Mouse (Mus musculus): ENCODE results near the gene Nsl1. TPM values are rescaled to one million over a fixed set of nuclear protein-coding genes. Genes with fewer than 3 reads are reported as not detected.
A peak's percentile ranks its signal among the peaks of the same experiment; 100 is the strongest.

Nsl1 gene
- polyA plus RNA-seq, 1 experiment from 2014 or later, result 26.4 TPM

- H3K9ac ChIP-seq, result no peak overlapping the region
- 0 out of 2 replicates have a peak, but pooled peaks cover 4% of the 10 kb centered on the region for H3K9me3 ChIP-seq
- H3K36me3 ChIP-seq (replicated peaks), result no peaks in the 10 kb centered on the region
- peaks cover 14% of the 10 kb centered on the region for H3K4me1 ChIP-seq
- no peak for ATAC-seq (ENCODE audit: low FRiP score)
- 73% methylated on average over 5 of the region's 5 CpGs for WGBS
- no peak overlapping the region for H3K27ac ChIP-seq
- H3K27me3 ChIP-seq, result peaks cover 44% of the 10 kb centered on the region
- H3K4me2 ChIP-seq, result no peak overlapping the region
- H3K4me3 ChIP-seq (replicated peaks), result no peak overlapping the region
These were observed 37.0 kb downstream of the Nsl1 start for GRCm38 (mm10) chr1:191099772-191100291.

- Histone ChIP-seq H3K9ac (no peak overlapping the region), H3K4me2 (no peak overlapping the region), H3K27ac (no peak overlapping the region), H3K4me3 (replicated peaks) (no peak overlapping the region), H3K27me3 (peaks cover 27% of the 10 kb centered on the region), H3K36me3 (replicated peaks) (no peaks in the 10 kb centered on the region), H3K4me1 (peaks cover 8% of the 10 kb centered on the region), H3K9me3 (0 out of 2 replicates have a peak, but pooled peaks cover 4% of the 10 kb centered on the region)
- WGBS, result 88% methylated on average over 15 of the region's 15 CpGs
- ATAC-seq (ENCODE audit: low FRiP score), result no peak
These were observed 40.0 kb downstream of the Nsl1 start for GRCm38 (mm10) chr1:191102730-191103370.

- H3K9ac ChIP-seq, result no peak overlapping the region
- WGBS, result 86% methylated on average over 9 of the region's 9 CpGs
- ATAC-seq (ENCODE audit: low FRiP score), result no peak
These were observed 42.4 kb downstream of the Nsl1 start for GRCm38 (mm10) chr1:191105246-191105645.

GRCm38 (mm10) chr1:191107306-191107705 lies 44.5 kb downstream of the Nsl1 start:
- Histone ChIP-seq H3K27ac (no peak overlapping the region), H3K4me1 (no peaks in the 10 kb centered on the region), H3K4me2 (no peak overlapping the region), H3K36me3 (replicated peaks) (no peaks in the 10 kb centered on the region), H3K9me3 (no peaks in the 10 kb centered on the region), H3K9ac (no peak overlapping the region), H3K4me3 (replicated peaks) (no peak overlapping the region), H3K27me3 (no peaks in the 10 kb centered on the region)
- 74% methylated on average over 10 of the region's 10 CpGs for WGBS
- ATAC-seq (ENCODE audit: low FRiP score), result no peak

More at GRCm38 (mm10) chr1:191105246-191105645, 42.4 kb downstream of the Nsl1 start:
- H3K27ac ChIP-seq, result no peak overlapping the region
- H3K4me1 ChIP-seq, result no peaks in the 10 kb centered on the region
- H3K4me2 ChIP-seq, result no peak overlapping the region
- H3K4me3 ChIP-seq (replicated peaks), result no peak overlapping the region
- 0 out of 2 replicates have a peak, but pooled peaks cover 4% of the 10 kb centered on the region for H3K9me3 ChIP-seq
- no peaks in the 10 kb centered on the region for H3K36me3 ChIP-seq (replicated peaks)
- H3K27me3 ChIP-seq, result peaks cover 6% of the 10 kb centered on the region; the same call in 1 of the 2 replicates

- Histone ChIP-seq H3K4me3 (replicated peaks) (no peak overlapping the region), H3K27ac (no peak overlapping the region), H3K4me2 (no peak overlapping the region), H3K4me1 (no peaks in the 10 kb centered on the region), H3K27me3 (no peaks in the 10 kb centered on the region), H3K36me3 (replicated peaks) (no peaks in the 10 kb centered on the region), H3K9me3 (no peaks in the 10 kb centered on the region), H3K9ac (no peak overlapping the region)
- WGBS, result 92% methylated on average over 9 of the region's 9 CpGs
- no peak for ATAC-seq (ENCODE audit: low FRiP score)
These were observed 47.1 kb downstream of the Nsl1 start for GRCm38 (mm10) chr1:191109907-191110306.

GRCm38 (mm10) chr1:191111146-191111545 lies 48.3 kb downstream of the Nsl1 start:
- Histone ChIP-seq H3K36me3 (replicated peaks) (no peaks in the 10 kb centered on the region), H3K9me3 (no peaks in the 10 kb centered on the region), H3K9ac (no peak overlapping the region), H3K27me3 (no peaks in the 10 kb centered on the region), H3K4me2 (no peak overlapping the region), H3K4me3 (replicated peaks) (no peak overlapping the region), H3K4me1 (no peaks in the 10 kb centered on the region), H3K27ac (no peak overlapping the region)
- ATAC-seq (ENCODE audit: low FRiP score), result no peak
- 67% methylated on average over 8 of the region's 8 CpGs for WGBS

GRCm38 (mm10) chr1:191114868-191115267 lies 52.1 kb downstream of the Nsl1 start:
- no peak for ATAC-seq (ENCODE audit: low FRiP score)
- Histone ChIP-seq H3K4me1 (no peaks in the 10 kb centered on the region), H3K9ac (no peak overlapping the region), H3K27me3 (no peaks in the 10 kb centered on the region), H3K27ac (no peak overlapping the region), H3K36me3 (replicated peaks) (no peaks in the 10 kb centered on the region), H3K4me2 (no peak overlapping the region), H3K4me3 (replicated peaks) (no peak overlapping the region), H3K9me3 (no peaks in the 10 kb centered on the region)
- 83% methylated on average over 7 of the region's 7 CpGs for WGBS

GRCm38 (mm10) chr1:191115514-191116238 lies 52.9 kb downstream of the Nsl1 start:
- no peaks in the 10 kb centered on the region for H3K4me1 ChIP-seq
- H3K27me3 ChIP-seq, result no peaks in the 10 kb centered on the region
- no peak overlapping the region for H3K4me3 ChIP-seq (replicated peaks)
- H3K27ac ChIP-seq, result no peak overlapping the region
- H3K9ac ChIP-seq, result no peak overlapping the region
- no peaks in the 10 kb centered on the region for H3K36me3 ChIP-seq (replicated peaks)
- no peak overlapping the region for H3K4me2 ChIP-seq
- no peak for ATAC-seq (ENCODE audit: low FRiP score)
- WGBS, result 82% methylated on average over 11 of the region's 11 CpGs
- no peaks in the 10 kb centered on the region for H3K9me3 ChIP-seq

- ATAC-seq (ENCODE audit: low FRiP score), result no peak
- Histone ChIP-seq H3K4me2 (no peak overlapping the region), H3K9me3 (no peaks in the 10 kb centered on the region), H3K4me1 (peaks cover 4% of the 10 kb centered on the region; the same call in 1 of the 2 replicates), H3K9ac (no peak overlapping the region), H3K27ac (no peak overlapping the region), H3K36me3 (replicated peaks) (no peaks in the 10 kb centered on the region), H3K4me3 (replicated peaks) (no peak overlapping the region), H3K27me3 (peaks cover 13% of the 10 kb centered on the region)
- 90% methylated on average over 3 of the region's 3 CpGs for WGBS
These were observed 59.9 kb downstream of the Nsl1 start for GRCm38 (mm10) chr1:191122744-191123143.

- no peak for ATAC-seq (ENCODE audit: low FRiP score)
These were observed 60.9 kb downstream of the Nsl1 start for GRCm38 (mm10) chr1:191123696-191124095.

GRCm38 (mm10) chr1:191124288-191124687 lies 61.5 kb downstream of the Nsl1 start:
- ATAC-seq (ENCODE audit: low FRiP score), result no peak

More at GRCm38 (mm10) chr1:191123696-191124095, 60.9 kb downstream of the Nsl1 start:
- H3K9me3 ChIP-seq, result no peaks in the 10 kb centered on the region
- H3K4me1 ChIP-seq, result peaks cover 4% of the 10 kb centered on the region; the same call in 1 of the 2 replicates
- no peak overlapping the region for H3K9ac ChIP-seq
- 90% methylated on average over 2 of the region's 2 CpGs for WGBS
- no peak overlapping the region for H3K4me3 ChIP-seq (replicated peaks)
- no peaks in the 10 kb centered on the region for H3K36me3 ChIP-seq (replicated peaks)
- H3K27me3 ChIP-seq, result peaks cover 13% of the 10 kb centered on the region
- no peak overlapping the region for H3K4me2 ChIP-seq
- H3K27ac ChIP-seq, result no peak overlapping the region

GRCm38 (mm10) chr1:191125811-191126638 lies 63.2 kb downstream of the Nsl1 start:
- 18% methylated on average over 38 of the region's 38 CpGs for WGBS
- peaks cover 10% of the 10 kb centered on the region for H3K9me3 ChIP-seq
- peaks cover 4% of the 10 kb centered on the region; the same call in 1 of the 2 replicates for H3K4me1 ChIP-seq
- H3K27ac ChIP-seq, result no peak overlapping the region
- H3K9ac ChIP-seq, result no peak overlapping the region; the same call in 1 of the 2 replicates
- ATAC-seq (ENCODE audit: low FRiP score), result peak; percentile 74; the same call in 1 of the 2 replicates
- no peaks in the 10 kb centered on the region for H3K36me3 ChIP-seq (replicated peaks)
- H3K27me3 ChIP-seq, result peaks cover 13% of the 10 kb centered on the region
- H3K4me3 ChIP-seq (replicated peaks), result peak overlapping the region; percentile 23
- peak overlapping the region; percentile 46 for H3K4me2 ChIP-seq

More at GRCm38 (mm10) chr1:191124288-191124687, 61.5 kb downstream of the Nsl1 start:
- WGBS, result 75% methylated on average over 4 of the region's 4 CpGs
- no peak overlapping the region for H3K4me2 ChIP-seq
- H3K4me3 ChIP-seq (replicated peaks), result no peak overlapping the region
- H3K9ac ChIP-seq, result no peak overlapping the region
- H3K27ac ChIP-seq, result no peak overlapping the region
- H3K36me3 ChIP-seq (replicated peaks), result no peaks in the 10 kb centered on the region
- peaks cover 4% of the 10 kb centered on the region; the same call in 1 of the 2 replicates for H3K4me1 ChIP-seq
- peaks cover 13% of the 10 kb centered on the region for H3K27me3 ChIP-seq
- peaks cover 3% of the 10 kb centered on the region for H3K9me3 ChIP-seq

Data from forebrain, embryonic 12.5 days (tissue).